Mouse (Mus musculus) embryonic facial prominence, embryonic 14.5 days (tissue): ENCODE data around the gene Slc44a2. TPM values are rescaled to one million over a fixed set of nuclear protein-coding genes. Genes with fewer than 3 reads are reported as not detected.

ENCODE experiments used
- ATAC-seq: fragments of 200-750 bp; cut with Nextera tagmentation; 2 replicates; pipeline ENCODE4 v1.8.0; 2017; ENCODE audit warnings: low read depth, moderate number of reproducible peaks, moderate TSS enrichment
- DNase-seq: peaks from one replicate; pipeline ENCODE4 v3.0.0-alpha.2; 2015; ENCODE audit warnings: low spot score
- H3K27ac ChIP-seq: fragments of 300-500 bp; sonication (generic); replicated peaks from 2 replicates; pipeline ENCODE4 v1.5.1; 2014; ENCODE audit warnings: low read depth, mild to moderate bottlenecking, low read length, moderate library complexity
- H3K27me3 ChIP-seq: fragments of 300-500 bp; sonication (generic); replicated peaks from 2 replicates; pipeline ENCODE4 v1.6.1; 2014; ENCODE audit warnings: low read length; ENCODE audit not compliant: control insufficient read depth, insufficient read depth
- H3K36me3 ChIP-seq: fragments of 300-500 bp; sonication (generic); 2 replicates; pipeline ENCODE4 v1.6.1; 2014; ENCODE audit warnings: low read length, mixed read lengths; ENCODE audit not compliant: control insufficient read depth, insufficient read depth
- H3K4me1 ChIP-seq: fragments of 300-500 bp; sonication (generic); 2 replicates; pipeline ENCODE4 v1.6.1; 2014; ENCODE audit warnings: antibody characterized with exemption, low read length; ENCODE audit not compliant: control insufficient read depth, insufficient read depth
- H3K4me2 ChIP-seq: fragments of 300-500 bp; sonication (generic); 2 replicates; pipeline ENCODE4 v1.6.1; 2014; ENCODE audit warnings: low read depth, mild to moderate bottlenecking, low read length, moderate library complexity, mixed read lengths
- H3K4me3 ChIP-seq: fragments of 300-500 bp; sonication (generic); 2 replicates; pipeline ENCODE4 v1.5.1; 2014; ENCODE audit warnings: low read depth, mild to moderate bottlenecking, low read length
- H3K9ac ChIP-seq: fragments of 300-500 bp; sonication (generic); 2 replicates; pipeline ENCODE4 v1.6.1; 2014; ENCODE audit warnings: low read depth, mild to moderate bottlenecking, low read length, moderate library complexity, mixed read lengths
- H3K9me3 ChIP-seq: fragments of 300-500 bp; sonication (generic); 2 replicates; pipeline ENCODE4 v1.6.1; 2016; ENCODE audit warnings: low read length; ENCODE audit not compliant: control insufficient read depth
- WGBS: fragments of 180-500 bp; shearing (Covaris S2); extraction: QIAGEN DNeasy Blood & Tissue Kit; methylation state at CpG from one replicate; pipeline ENCODE4 v1.1.7; 2014; 5-methylcytosine and 5-hydroxymethylcytosine counted together
- polyA plus RNA-seq: library from polyadenylated mRNA; unstranded; fragments of >200 nt; fragmentation: Nextera tagmentation; extraction: Ambion mirVana; gene quantifications from 2 replicates; pipeline ENCODE4 v1.2.1, GENCODE M21; 2014

Slc44a2 gene
- polyA plus RNA-seq, 1 experiment from 2014 or later: 111 TPM

- H3K4me2 ChIP-seq: no peak overlapping the region
- H3K9ac ChIP-seq: no peak overlapping the region
- no peak overlapping the region for H3K4me3 ChIP-seq
- no peak for DNase-seq
- H3K36me3 ChIP-seq: peaks cover 97% of the 10 kb centered on the region
- 89% methylated on average over 5 of the region's 5 CpGs for WGBS
- no peaks in the 10 kb centered on the region for H3K4me1 ChIP-seq
- no peak overlapping the region for H3K27ac ChIP-seq
- no peaks in the 10 kb centered on the region for H3K27me3 ChIP-seq
- no peaks in the 10 kb centered on the region for H3K9me3 ChIP-seq
- ATAC-seq: no peak
Measured at GRCm38 (mm10) chr9:21277776-21278175, 42.7 kb upstream of the Slc44a2 start.

- ATAC-seq (no peak), DNase-seq (no peak)
- Histone ChIP-seq H3K9me3 (no peaks in the 10 kb centered on the region), H3K4me2 (no peak overlapping the region), H3K36me3 (peaks cover 64% of the 10 kb centered on the region), H3K4me3 (no peak overlapping the region), H3K27me3 (no peaks in the 10 kb centered on the region), H3K27ac (no peak overlapping the region), H3K9ac (no peak overlapping the region), H3K4me1 (peaks cover 11% of the 10 kb centered on the region)
- WGBS: 90% methylated on average over 5 of the region's 5 CpGs
Measured at GRCm38 (mm10) chr9:21283591-21283990, 36.9 kb upstream of the Slc44a2 start.

GRCm38 (mm10) chr9:21283994-21284393, 36.5 kb upstream of the Slc44a2 start:
- Histone ChIP-seq H3K9ac (no peak overlapping the region), H3K9me3 (no peaks in the 10 kb centered on the region), H3K4me1 (peaks cover 14% of the 10 kb centered on the region), H3K27ac (no peak overlapping the region), H3K27me3 (no peaks in the 10 kb centered on the region), H3K4me3 (no peak overlapping the region), H3K36me3 (peaks cover 60% of the 10 kb centered on the region), H3K4me2 (no peak overlapping the region)
- WGBS: 86% methylated on average over 3 of the region's 3 CpGs
- DNase-seq (no peak), ATAC-seq (no peak)

DNA sequence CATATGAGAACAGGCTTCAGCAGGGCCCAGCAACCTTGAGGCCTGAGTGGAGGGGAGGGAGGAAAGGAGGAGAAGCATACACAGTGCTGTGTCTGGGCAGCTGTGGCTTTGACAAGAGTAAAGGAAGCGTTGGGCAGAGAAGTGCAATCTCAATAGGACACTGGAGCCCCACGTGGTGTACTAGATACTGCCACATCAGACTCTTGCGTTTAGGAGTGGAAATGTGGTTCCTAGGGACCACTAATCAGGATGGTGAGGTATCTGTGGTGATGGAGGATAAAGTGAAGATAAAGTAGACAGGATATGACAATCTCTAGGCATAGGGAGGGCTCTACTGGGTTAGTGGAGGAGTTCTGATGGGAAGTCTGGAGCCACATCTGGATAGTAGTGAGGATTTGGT, 33.7 kb upstream of the Slc44a2 start:
- no peak overlapping the region for H3K27ac ChIP-seq
- H3K4me1 ChIP-seq: peaks cover 23% of the 10 kb centered on the region
- no peaks in the 10 kb centered on the region for H3K9me3 ChIP-seq
- H3K27me3 ChIP-seq: no peaks in the 10 kb centered on the region
- no peak for DNase-seq
- ATAC-seq: no peak
- peaks cover 33% of the 10 kb centered on the region for H3K36me3 ChIP-seq
- H3K4me2 ChIP-seq: peak overlapping the region; percentile 70
- H3K4me3 ChIP-seq: peak overlapping the region; percentile 72
- 56% methylated on average over 3 of the region's 3 CpGs for WGBS
- peak overlapping the region; percentile 75 for H3K9ac ChIP-seq

DNA sequence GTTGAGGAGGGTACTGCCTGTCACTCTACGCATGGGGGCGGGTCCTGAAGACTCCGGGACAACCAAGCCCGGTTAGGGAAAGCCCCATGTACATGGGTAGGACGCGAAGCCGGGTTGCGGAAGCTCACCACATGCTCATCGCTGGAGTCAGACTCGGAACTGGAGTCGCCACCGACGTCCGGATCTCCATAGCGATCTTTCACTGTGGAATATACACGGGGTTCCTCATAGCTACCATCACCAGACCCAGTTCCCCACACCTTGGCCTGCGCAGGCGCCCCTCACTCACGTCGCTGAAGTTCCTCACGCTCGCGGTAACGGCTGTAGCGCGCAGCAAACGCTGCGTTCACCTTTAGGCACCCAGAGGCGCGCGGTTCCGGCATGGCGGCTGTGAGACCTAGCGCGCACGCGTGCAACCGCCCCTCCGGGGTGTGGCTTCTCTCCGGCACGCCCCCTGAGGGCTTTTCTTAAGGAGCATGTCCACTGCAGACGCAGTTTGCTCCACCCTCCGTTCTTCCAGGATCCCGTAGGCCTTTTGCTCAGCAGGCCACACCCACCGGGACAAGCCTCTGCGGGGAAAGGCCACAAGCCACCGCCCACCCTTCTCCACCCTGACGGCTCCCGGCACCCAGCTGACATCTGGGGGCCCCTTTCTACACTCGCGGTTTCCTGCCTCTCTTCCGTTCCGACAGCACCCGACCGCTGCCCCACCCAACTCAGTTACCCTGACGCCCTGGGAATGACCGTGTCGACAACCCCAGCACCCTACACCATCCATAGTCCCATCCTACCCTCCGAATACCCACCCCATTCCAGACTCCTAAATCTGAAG, 32.7 kb upstream of the Slc44a2 start, which contains the start of gene Kri1:
TSS of gene Kri1 (minus strand) at position 399 of the 832 bp plus-strand sequence.
- H3K9ac ChIP-seq: peak within 1 kb of the TSS; percentile 75
- WGBS: under 1% methylated on average over 56 of the region's 59 CpGs
- peaks cover 23% of the 10 kb centered on the region for H3K36me3 ChIP-seq
- H3K27ac ChIP-seq: peak within 1 kb of the TSS; percentile 85
- peak; percentile 100 for DNase-seq
- no peaks in the 10 kb centered on the region for H3K9me3 ChIP-seq
- H3K4me3 ChIP-seq: peak within 1 kb of the TSS; percentile 72
- ATAC-seq: peak; percentile 75
- no peaks in the 10 kb centered on the region for H3K27me3 ChIP-seq
- peaks cover 23% of the 10 kb centered on the region for H3K4me1 ChIP-seq
- peak within 1 kb of the TSS; percentile 70 for H3K4me2 ChIP-seq

GRCm38 (mm10) chr9:21288404-21289336, 31.8 kb upstream of the Slc44a2 start:
- DNase-seq: peak; percentile 58
- H3K27me3 ChIP-seq: no peaks in the 10 kb centered on the region
- H3K4me1 ChIP-seq: peaks cover 23% of the 10 kb centered on the region
- 76% methylated on average over 13 of the region's 13 CpGs for WGBS
- peak overlapping the region; percentile 72 for H3K4me3 ChIP-seq
- peaks cover 20% of the 10 kb centered on the region for H3K36me3 ChIP-seq
- ATAC-seq: no peak
- peak overlapping the region; percentile 70 for H3K4me2 ChIP-seq
- H3K9ac ChIP-seq: peak overlapping the region; percentile 56
- no peaks in the 10 kb centered on the region for H3K9me3 ChIP-seq
- peak overlapping the region; percentile 78 for H3K27ac ChIP-seq

- peaks cover 23% of the 10 kb centered on the region for H3K4me1 ChIP-seq
- no peak overlapping the region for H3K27ac ChIP-seq
- peaks cover 13% of the 10 kb centered on the region; the same call in 1 of the 2 replicates for H3K36me3 ChIP-seq
- H3K27me3 ChIP-seq: no peaks in the 10 kb centered on the region
- WGBS: 83% methylated on average over 2 of the region's 2 CpGs
- peak overlapping the region; percentile 70 for H3K4me2 ChIP-seq
- H3K9ac ChIP-seq: no peak overlapping the region
- no peak for DNase-seq
- ATAC-seq: no peak
- H3K9me3 ChIP-seq: no peaks in the 10 kb centered on the region
- peak overlapping the region; percentile 81 for H3K4me3 ChIP-seq
Measured at GRCm38 (mm10) chr9:21289337-21289671, 31.2 kb upstream of the Slc44a2 start.

DNA sequence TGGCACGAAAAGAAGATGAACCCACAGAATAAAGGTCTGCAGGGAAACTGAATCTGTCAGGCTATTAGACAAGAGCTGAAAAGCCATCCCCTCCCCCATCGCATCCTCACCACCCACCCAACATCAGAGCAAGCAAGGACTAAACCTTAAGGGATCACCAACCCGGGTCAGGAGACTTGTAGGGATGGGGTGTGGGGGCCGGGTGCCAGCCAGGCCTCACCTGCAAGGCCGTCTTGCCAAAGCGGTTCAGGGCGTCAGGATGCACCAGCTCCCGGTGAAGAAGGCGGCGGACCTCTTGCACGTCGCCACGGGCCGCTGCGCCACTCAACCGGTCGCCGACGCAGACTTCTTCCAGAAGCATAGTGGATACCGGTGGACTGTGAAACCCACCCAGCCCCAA, 29.9 kb upstream of the Slc44a2 start:
- peaks cover 23% of the 10 kb centered on the region for H3K4me1 ChIP-seq
- ATAC-seq: no peak
- peak overlapping the region; percentile 71 for H3K27ac ChIP-seq
- WGBS: 3% methylated on average over 15 of the region's 20 CpGs
- H3K9me3 ChIP-seq: no peaks in the 10 kb centered on the region
- peak overlapping the region; percentile 81 for H3K4me3 ChIP-seq
- H3K9ac ChIP-seq: peak overlapping the region; percentile 75
- peak overlapping the region; percentile 70 for H3K4me2 ChIP-seq
- no peaks in the 10 kb centered on the region for H3K27me3 ChIP-seq
- 0 out of 2 replicates have a peak, but pooled peaks cover 4% of the 10 kb centered on the region for H3K36me3 ChIP-seq
- no peak for DNase-seq
